Mouse (Mus musculus) brain, embryonic 14.5 days (tissue): ENCODE results near the gene Vwa1. TPM values are rescaled to one million over a fixed set of nuclear protein-coding genes. Genes with fewer than 3 reads are reported as not detected.
A peak's percentile ranks its signal among the peaks of the same experiment; 100 is the strongest.
"Not testable (repeated sequence)": the region's sequence is repeated elsewhere in the genome, so short reads cannot be mapped to it uniquely, and the experiment has no call there.

Experiments used
- DNase-seq: peaks from one replicate; pipeline ENCODE4 v3.0.0-alpha.2; 2011; ENCODE audit warnings: low read depth
- CTCF ChIP-seq: fragments of 200-500 bp; IDR thresholded peaks from 2 replicates; pipeline ENCODE4 v1.5.1; 2012; ENCODE audit warnings: inconsistent platforms, mild to moderate bottlenecking, moderate library complexity, borderline replicate concordance; ENCODE audit not compliant: insufficient read depth, insufficient read length; ENCODE audit errors: extremely low read depth
- POLR2A ChIP-seq: fragments of 200-500 bp; IDR thresholded peaks from 2 replicates; pipeline ENCODE4 v1.6.1; 2012; ENCODE audit warnings: mild to moderate bottlenecking, inconsistent platforms, borderline replicate concordance; ENCODE audit not compliant: poor library complexity, insufficient read depth, insufficient read length, severe bottlenecking; ENCODE audit errors: extremely low read depth
- polyA plus RNA-seq: library from polyadenylated mRNA; depleted of rRNA; stranded (reverse); fragments of >200 nt; gene quantifications from 2 replicates; pipeline ENCODE4 v1.2.3, GENCODE M21; 2012

Gene Vwa1
- polyA plus RNA-seq, 1 experiment: 25.3 TPM

- DNase-seq: no peak
- TF ChIP-seq POLR2A (no peak), CTCF (no peak)
These were observed 16.2 kb upstream of the Vwa1 start for GRCm38 (mm10) chr4:155790650-155791161.

- no peak for TF ChIP-seq POLR2A
- no peak for TF ChIP-seq CTCF
- no peak for DNase-seq
These were observed 15.6 kb upstream of the Vwa1 start, which contains the start of gene Ankrd65 for GRCm38 (mm10) chr4:155790021-155790489. TSS of gene Ankrd65 (plus strand) at chr4:155790439.

- not testable (repeated sequence) for DNase-seq
These were observed 14.3 kb upstream of the Vwa1 start for GRCm38 (mm10) chr4:155788833-155789232.

GRCm38 (mm10) chr4:155788300-155788699, 13.8 kb upstream of the Vwa1 start:
- TF ChIP-seq CTCF (no peak), POLR2A (no peak)
- no peak for DNase-seq

- no peak for DNase-seq
- TF ChIP-seq POLR2A (no peak), CTCF (no peak; the same call in 1 of the 2 replicates)
These were observed 11.3 kb upstream of the Vwa1 start, which contains the start of gene Tmem88b for GRCm38 (mm10) chr4:155785819-155786218. TSS of gene Tmem88b (minus strand) at chr4:155785874.

- DNase-seq: no peak
- TF ChIP-seq POLR2A (no peak), CTCF (no peak)
These were observed 10.7 kb upstream of the Vwa1 start for GRCm38 (mm10) chr4:155785246-155785645.

GRCm38 (mm10) chr4:155784081-155784701, 9.7 kb upstream of the Vwa1 start:
- peak; percentile 92 for DNase-seq
- peak; percentile 71 for TF ChIP-seq CTCF
- TF ChIP-seq POLR2A: no peak; the same call in 1 of the 2 replicates

- TF ChIP-seq CTCF: no peak
- TF ChIP-seq POLR2A: no peak
- DNase-seq: no peak
These were observed 9.1 kb upstream of the Vwa1 start for GRCm38 (mm10) chr4:155783486-155784080.

GRCm38 (mm10) chr4:155780895-155781294, 6.4 kb upstream of the Vwa1 start:
- peak; percentile 32 for DNase-seq
- no peak for TF ChIP-seq POLR2A
- TF ChIP-seq CTCF: no peak

- DNase-seq: no peak
- TF ChIP-seq POLR2A (no peak), CTCF (no peak)
These were observed 5.0 kb upstream of the Vwa1 start for GRCm38 (mm10) chr4:155779498-155779897.

GRCm38 (mm10) chr4:155777816-155778215, 3.3 kb upstream of the Vwa1 start:
- TF ChIP-seq CTCF: no peak
- TF ChIP-seq POLR2A: no peak
- DNase-seq: no peak

- no peak for DNase-seq
- TF ChIP-seq CTCF (no peak), POLR2A (no peak)
These were observed 2.3 kb upstream of the Vwa1 start for GRCm38 (mm10) chr4:155776704-155777335.

- TF ChIP-seq CTCF (no peak), POLR2A (no peak)
- DNase-seq: no peak
These were observed 1.4 kb upstream of the Vwa1 start for GRCm38 (mm10) chr4:155775855-155776254.
